Mouse (Mus musculus): ENCODE measurements around the gene Pola2. TPM values are rescaled to one million over a fixed set of nuclear protein-coding genes. Genes with fewer than 3 reads are reported as not detected.

Pola2 gene
- polyA plus RNA-seq, 1 experiment = 115 TPM

DNA sequence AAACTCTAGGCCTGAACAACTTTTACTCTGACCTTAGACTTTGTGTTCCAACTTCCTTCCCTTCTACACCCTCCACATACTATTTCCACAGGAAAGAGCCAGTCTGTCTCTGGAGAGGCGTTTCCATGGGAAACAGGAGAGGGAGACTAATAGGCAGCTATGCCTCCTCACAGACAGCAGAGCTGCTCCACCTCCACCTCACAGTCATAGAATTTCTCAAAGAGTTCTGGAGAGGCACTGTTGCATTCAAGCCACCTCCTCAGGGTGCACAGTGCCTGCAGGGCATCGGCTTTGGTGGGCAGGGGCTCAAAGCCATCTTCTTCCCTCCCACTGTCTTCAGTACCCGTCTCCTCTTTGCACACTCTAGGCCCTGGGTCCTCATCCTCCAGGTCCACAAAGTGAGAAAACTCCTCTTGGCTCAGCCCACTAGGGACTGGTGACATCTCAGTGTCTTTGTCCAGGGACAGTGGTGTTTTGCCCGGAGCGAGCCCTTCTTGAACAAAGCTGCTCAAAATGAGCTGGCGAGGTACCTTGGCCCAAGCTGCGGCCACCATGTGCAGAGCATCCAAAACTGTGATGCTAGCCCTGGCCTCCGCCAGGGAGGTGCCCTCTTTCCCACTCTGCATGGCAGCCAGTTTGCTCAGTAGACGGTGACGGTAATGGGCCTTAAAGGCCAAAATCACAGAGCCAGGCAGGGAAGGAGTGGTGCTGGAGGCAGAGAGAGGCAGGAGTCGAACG, 72.3 kb downstream of the Pola2 start:
- Histone ChIP-seq H3K36me3 (ENCODE audit: control insufficient read depth, insufficient read depth, low read length) (peaks cover 5% of the 10 kb centered on the region), H3K27me3 (ENCODE audit: control insufficient read depth, insufficient read depth, low read length) (no peaks in the 10 kb centered on the region), H3K4me3 (ENCODE audit: control insufficient read depth, insufficient read depth, low read length) (no peak overlapping the region), H3K4me1 (replicated peaks; ENCODE audit: control insufficient read depth, insufficient read depth, low read length) (peaks cover 14% of the 10 kb centered on the region), H3K27ac (ENCODE audit: control insufficient read depth, insufficient read depth, low read length) (no peak overlapping the region)
- TF ChIP-seq POLR2A (IDR thresholded peaks at IDR 0.05; ENCODE audit: control insufficient read depth, extremely low read depth, insufficient read depth, low read length, poor library complexity) (no peak), CTCF (IDR thresholded peaks at IDR 0.05; ENCODE audit: borderline replicate concordance, control insufficient read depth, extremely low read depth, insufficient read depth, low read length, poor library complexity) (no peak)
- no peak for DNase-seq
- 98% methylated on average over 12 of the region's 12 CpGs for WGBS

Other genes with a start within 250 kb of the Pola2 start
- gene Ehbp1l1, start 237.9 kb downstream of the Pola2 start, polyA plus RNA-seq (2012; rRNA removed) = 55.6 and 61.8 TPM in 2 replicates
- 300 and 312 TPM in 2 replicates for gene Fam89b, start 234.5 kb downstream of the Pola2 start, polyA plus RNA-seq (2012; rRNA removed)
- gene Ltbp3, start 223.3 kb downstream of the Pola2 start, polyA plus RNA-seq (2012; rRNA removed) = 29.5 and 37.7 TPM in 2 replicates
- 107 and 113 TPM in 2 replicates for gene Scyl1, start 192.8 kb downstream of the Pola2 start, polyA plus RNA-seq (2012; rRNA removed)
- 121 and 129 TPM in 2 replicates for gene Frmd8, start 88.9 kb downstream of the Pola2 start, polyA plus RNA-seq (2012; rRNA removed)
- 57.5 and 57.9 TPM in 2 replicates for gene Slc25a45, start 86.4 kb downstream of the Pola2 start, polyA plus RNA-seq (2012; rRNA removed)
- 4.0 and 4.7 TPM in 2 replicates for gene Tigd3, start 70.1 kb downstream of the Pola2 start, polyA plus RNA-seq (2012; rRNA removed)
- gene Dpf2, start 51.2 kb downstream of the Pola2 start, polyA plus RNA-seq (2012; rRNA removed) = 175 and 194 TPM in 2 replicates
- 5.1 and 5.8 TPM in 2 replicates for gene Cdc42ep2, start 39.4 kb downstream of the Pola2 start, polyA plus RNA-seq (2012; rRNA removed)
- 0.06 and 0.20 TPM in 2 replicates for gene Slc22a20, start 21.9 kb upstream of the Pola2 start, polyA plus RNA-seq (2012; rRNA removed)
- 98.2 and 101 TPM in 2 replicates for gene Capn1, start 51.7 kb upstream of the Pola2 start, polyA plus RNA-seq (2012; rRNA removed)
- 77.1 and 83.7 TPM in 2 replicates for gene Syvn1, start 82.4 kb upstream of the Pola2 start, polyA plus RNA-seq (2012; rRNA removed)
- 28.8 and 29.4 TPM in 2 replicates for gene Mrpl49, start 93.6 kb upstream of the Pola2 start, polyA plus RNA-seq (2012; rRNA removed)
- 2,283 and 2,588 TPM in 2 replicates for gene Fau, start 93.6 kb upstream of the Pola2 start, polyA plus RNA-seq (2012; rRNA removed)
- gene Znhit2, start 97.0 kb upstream of the Pola2 start, polyA plus RNA-seq (2012; rRNA removed) = 69.6 and 80.8 TPM in 2 replicates
- 35.8 and 42.0 TPM in 2 replicates for gene Tm7sf2, start 104.2 kb upstream of the Pola2 start, polyA plus RNA-seq (2012; rRNA removed)
- gene Vps51, start 113.0 kb upstream of the Pola2 start, polyA plus RNA-seq (2012; rRNA removed) = 145 and 163 TPM in 2 replicates
- gene Tmem262, start 115.8 kb upstream of the Pola2 start, polyA plus RNA-seq (2012; rRNA removed) = 0.70 and 1.5 TPM in 2 replicates
- gene Gm28374, start 118.1 kb upstream of the Pola2 start, polyA plus RNA-seq (2012; rRNA removed) = 0.65 and 0.84 TPM in 2 replicates
- gene Zfpl1, start 120.8 kb upstream of the Pola2 start, polyA plus RNA-seq (2012; rRNA removed) = 145 and 147 TPM in 2 replicates
- gene Cdca5, start 120.8 kb upstream of the Pola2 start, polyA plus RNA-seq (2012; rRNA removed) = 22.1 and 28.8 TPM in 2 replicates
- 0.57 and 0.66 TPM in 2 replicates for gene AC131692.1, start 130.2 kb upstream of the Pola2 start, polyA plus RNA-seq (2012; rRNA removed)
- gene Naaladl1, start 141.6 kb upstream of the Pola2 start, polyA plus RNA-seq (2012; rRNA removed) = 1.8 and 2.1 TPM in 2 replicates
- gene Sac3d1, start 154.4 kb upstream of the Pola2 start, polyA plus RNA-seq (2012; rRNA removed) = 71.3 and 90.1 TPM in 2 replicates
- 80.9 and 86.2 TPM in 2 replicates for gene Snx15, start 164.1 kb upstream of the Pola2 start, polyA plus RNA-seq (2012; rRNA removed)
- gene Batf2, start 176.8 kb upstream of the Pola2 start, polyA plus RNA-seq (2012; rRNA removed) = 3.6 and 4.6 TPM in 2 replicates
- 96.1 and 119 TPM in 2 replicates for gene Arl2, start 177.3 kb upstream of the Pola2 start, polyA plus RNA-seq (2012; rRNA removed)
- gene Majin, start 220.2 kb upstream of the Pola2 start, polyA plus RNA-seq (2012; rRNA removed) = 0.23 and 0.57 TPM in 2 replicates

Measured in thymus, adult 2 months (tissue).